Mouse (Mus musculus): ENCODE measurements around the gene Prdm2. TPM values are rescaled to one million over a fixed set of nuclear protein-coding genes. Genes with fewer than 3 reads are reported as not detected.

Gene Prdm2
- 10 to 100 TPM; 48.5 to 49.5 TPM for total RNA-seq (2021)
- long read RNA-seq, partial matches to known transcripts: 5 of 6 reads
- long read RNA-seq, other reads (novel, unspliced or antisense): 1 of 6 reads

GRCm38 (mm10) chr4:143212341-143213174, at the start of gene Prdm2:
TSS of gene Prdm2 (minus strand) at chr4:143212995.
- peak; percentile 26 to 52 for DNase-seq (ENCODE audit: low spot score in 2 of 2)

GRCm38 (mm10) chr4:143259718-143260349, 47.0 kb upstream of the Prdm2 start:
- no peak for DNase-seq (ENCODE audit: low spot score in 2 of 2)

- DNase-seq (ENCODE audit: low spot score in 2 of 2): peak in 1 of 2 experiments; percentile 25
Measured at GRCm38 (mm10) chr4:143258517-143258916, 45.7 kb upstream of the Prdm2 start.

- DNase-seq (ENCODE audit: low spot score in 2 of 2): no peak
Measured at GRCm38 (mm10) chr4:143257971-143258370, 45.2 kb upstream of the Prdm2 start.

GRCm38 (mm10) chr4:143255541-143255940, 42.7 kb upstream of the Prdm2 start:
- DNase-seq (ENCODE audit: low spot score in 2 of 2): no peak

GRCm38 (mm10) chr4:143253356-143253755, 40.6 kb upstream of the Prdm2 start:
- DNase-seq (ENCODE audit: low spot score in 2 of 2): no peak

GRCm38 (mm10) chr4:143248050-143248449, 35.3 kb upstream of the Prdm2 start:
- no peak for DNase-seq (ENCODE audit: low spot score in 2 of 2)

GRCm38 (mm10) chr4:143241294-143241693, 28.5 kb upstream of the Prdm2 start:
- DNase-seq (ENCODE audit: low spot score in 2 of 2): no peak

GRCm38 (mm10) chr4:143239615-143240201, 26.9 kb upstream of the Prdm2 start:
- no peak for DNase-seq (ENCODE audit: low spot score in 2 of 2)

GRCm38 (mm10) chr4:143239117-143239516, 26.3 kb upstream of the Prdm2 start:
- DNase-seq (ENCODE audit: low spot score in 2 of 2): no peak

GRCm38 (mm10) chr4:143238241-143239031, 25.6 kb upstream of the Prdm2 start:
- DNase-seq (ENCODE audit: low spot score in 2 of 2): peak; percentile 16 to 47

- no peak for DNase-seq (ENCODE audit: low spot score in 2 of 2)
Measured at GRCm38 (mm10) chr4:143231790-143232422, 19.1 kb upstream of the Prdm2 start.

- no peak for DNase-seq (ENCODE audit: low spot score in 2 of 2)
Measured at GRCm38 (mm10) chr4:143231110-143231509, 18.3 kb upstream of the Prdm2 start.

GRCm38 (mm10) chr4:143227976-143228375, 15.2 kb upstream of the Prdm2 start:
- no peak for DNase-seq (ENCODE audit: low spot score in 2 of 2)

- no peak for DNase-seq (ENCODE audit: low spot score in 2 of 2)
Measured at GRCm38 (mm10) chr4:143225886-143226285, 13.1 kb upstream of the Prdm2 start.

GRCm38 (mm10) chr4:143219316-143219751, 6.5 kb upstream of the Prdm2 start:
- DNase-seq (ENCODE audit: low spot score in 2 of 2): no peak

GRCm38 (mm10) chr4:143218858-143219257, 6.1 kb upstream of the Prdm2 start:
- DNase-seq (ENCODE audit: low spot score in 2 of 2): no peak

- no peak for DNase-seq (ENCODE audit: low spot score in 2 of 2)
Measured at GRCm38 (mm10) chr4:143217189-143217588, 4.4 kb upstream of the Prdm2 start.

GRCm38 (mm10) chr4:143214221-143214797, 1.5 kb upstream of the Prdm2 start:
- DNase-seq (ENCODE audit: low spot score in 2 of 2): no peak

- no peak for DNase-seq (ENCODE audit: low spot score in 2 of 2)
Measured at GRCm38 (mm10) chr4:143213571-143213970, 776 bp upstream of the Prdm2 start.

All from layer of hippocampus, adult 18-20 months (tissue).